Mouse (Mus musculus) CH12.LX (cell line): Measurements from ENCODE around the gene Sdhb.

Source experiments
- BHLHE40 ChIP-seq: IDR thresholded peaks from 2 replicates; pipeline ENCODE4 v1.6.1; 2011; ENCODE audit warnings: mild to moderate bottlenecking, low read depth, low read length, improper control_type of control experiment
- CTCF ChIP-seq, 2 experiments: IDR thresholded peaks in 1 of 2; conservative IDR thresholded peaks in 1 of 2; 2 replicates each; pipeline ENCODE4 v1.5.1; 2011 to 2012; ENCODE audit warnings: low read depth in 2 of 2, low read length in 2 of 2, improper control_type of control experiment in 1 of 2, inconsistent platforms in 1 of 2, mild to moderate bottlenecking in 1 of 2, moderate library complexity in 1 of 2
- ETS1 ChIP-seq: conservative IDR thresholded peaks from 2 replicates; pipeline ENCODE4 v1.6.1; 2012; ENCODE audit warnings: low read depth, mild to moderate bottlenecking, inconsistent platforms, low read length, improper control_type of control experiment, moderate library complexity
- GABPA ChIP-seq: IDR thresholded peaks from 2 replicates; pipeline ENCODE4 v1.6.1; 2012; ENCODE audit warnings: low read depth, low read length, improper control_type of control experiment, inconsistent platforms; ENCODE audit not compliant: insufficient replicate concordance
- HCFC1 ChIP-seq: IDR thresholded peaks from 2 replicates; pipeline ENCODE4 v1.6.1; 2012; ENCODE audit warnings: low read depth, mild to moderate bottlenecking, inconsistent platforms, low read length, improper control_type of control experiment
- MYC ChIP-seq: IDR thresholded peaks from 2 replicates; pipeline ENCODE4 v1.6.1; 2011; ENCODE audit warnings: low read depth, mild to moderate bottlenecking, improper control_type of control experiment, low read length
- POLR2A ChIP-seq: IDR thresholded peaks from 2 replicates; pipeline ENCODE4 v1.6.1; 2011; ENCODE audit warnings: low read depth, mild to moderate bottlenecking, improper control_type of control experiment, low read length
- POLR2AphosphoS2 ChIP-seq: IDR thresholded peaks from 2 replicates; pipeline ENCODE4 v1.6.1; 2011; ENCODE audit warnings: low read depth, low read length, improper control_type of control experiment

DNA sequence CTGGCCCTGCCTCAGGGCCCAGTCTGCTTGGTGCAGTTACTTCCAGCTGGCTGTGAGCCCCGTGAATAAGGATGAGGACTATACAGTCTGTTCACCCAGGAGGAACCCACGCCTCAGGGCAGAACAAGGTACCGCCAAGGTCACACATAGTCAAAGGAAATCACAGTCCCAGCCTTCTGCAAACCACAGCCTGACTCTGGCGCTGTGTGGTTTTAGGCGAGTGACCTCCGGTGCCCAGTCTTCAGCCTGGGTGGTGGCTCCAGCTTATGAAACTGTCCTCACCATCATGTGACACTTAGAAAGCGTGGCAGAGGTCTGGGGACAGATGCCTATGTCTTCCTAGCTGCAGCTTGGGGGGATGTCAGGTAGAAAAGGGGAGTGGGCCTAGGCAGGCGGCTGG is 34.8 kb downstream of the Sdhb start:
- TF ChIP-seq MYC (no peak), POLR2AphosphoS2 (no peak), CTCF (conservative IDR thresholded peaks at IDR 0.05 in 1 of 2, IDR thresholded peaks at IDR 0.05 in 1 of 2; ENCODE audit: low read depth in 2 of 2, low read length in 2 of 2) (no peak), POLR2A (no peak), GABPA (no peak), ETS1 (no peak), HCFC1 (no peak), BHLHE40 (no peak)
